Mouse (Mus musculus) cerebellum, postnatal 4 days (tissue): ENCODE results near the gene Isoc2a.
A peak's percentile ranks its signal among the peaks of the same experiment; 100 is the strongest.
"Not testable (repeated sequence)": the region's sequence is repeated elsewhere in the genome, so short reads cannot be mapped to it uniquely, and the experiment has no call there.

Source experiments
- DNase-seq, 2 experiments: peaks; one replicate each; pipeline ENCODE4 v3.0.0; 2022; ENCODE audit warnings: low spot score in 2 of 2, mixed read lengths in 1 of 2

Gene Isoc2a

DNA sequence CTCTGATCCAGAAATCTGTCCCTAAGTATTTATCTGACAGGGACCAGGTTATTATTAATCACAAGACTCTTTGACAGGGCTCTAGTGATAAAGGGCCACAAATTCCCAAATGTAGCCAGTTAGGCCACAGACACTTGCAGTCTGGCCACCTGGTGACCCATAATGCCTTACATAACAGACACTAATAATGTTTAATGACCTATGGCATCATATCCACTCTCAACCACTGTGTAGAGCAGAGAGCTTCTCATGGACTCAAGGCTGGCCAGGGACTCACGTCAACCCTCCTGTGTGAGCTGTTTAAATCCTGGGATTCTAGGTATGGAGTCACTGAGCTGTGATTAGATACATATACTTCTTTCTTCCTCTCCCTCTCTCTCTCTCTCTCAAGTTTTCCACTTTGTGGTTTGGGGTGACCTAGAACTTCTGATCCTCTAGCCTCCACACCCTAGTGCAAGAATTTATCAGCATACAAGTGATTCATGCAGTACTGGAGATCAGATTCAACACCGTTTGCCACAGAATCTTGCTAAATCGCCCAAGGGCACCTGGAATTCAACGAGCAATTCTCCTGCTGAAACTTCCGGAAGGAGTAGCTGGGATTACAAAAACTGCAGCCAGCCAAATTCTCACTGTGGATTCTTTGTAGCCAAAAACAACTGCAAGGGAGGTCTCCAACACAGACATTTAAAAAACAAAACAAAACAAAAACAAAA, 12.7 kb upstream of the Isoc2a start:
- DNase-seq: no peak

DNA sequence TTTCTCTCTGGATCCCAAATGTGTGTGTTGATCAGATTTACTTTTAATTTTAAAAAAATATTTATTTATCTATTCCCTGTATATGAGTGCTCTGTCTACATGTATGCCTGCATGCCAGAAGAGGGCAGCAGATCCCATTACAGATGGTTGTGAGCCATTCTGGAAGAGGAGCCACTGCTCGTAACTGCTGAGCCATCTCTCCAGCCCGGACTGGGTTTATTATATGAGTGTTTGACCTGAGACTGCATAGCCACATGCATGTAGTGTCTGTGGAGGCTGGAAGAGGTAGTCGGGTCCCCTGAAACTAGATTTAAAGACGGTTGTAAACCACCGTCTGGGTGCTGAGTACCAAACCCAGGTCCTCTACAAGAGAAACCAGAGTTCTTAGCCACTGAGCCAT, 11.9 kb upstream of the Isoc2a start:
- peak in 1 of 2 experiments; percentile 41 for DNase-seq

DNA sequence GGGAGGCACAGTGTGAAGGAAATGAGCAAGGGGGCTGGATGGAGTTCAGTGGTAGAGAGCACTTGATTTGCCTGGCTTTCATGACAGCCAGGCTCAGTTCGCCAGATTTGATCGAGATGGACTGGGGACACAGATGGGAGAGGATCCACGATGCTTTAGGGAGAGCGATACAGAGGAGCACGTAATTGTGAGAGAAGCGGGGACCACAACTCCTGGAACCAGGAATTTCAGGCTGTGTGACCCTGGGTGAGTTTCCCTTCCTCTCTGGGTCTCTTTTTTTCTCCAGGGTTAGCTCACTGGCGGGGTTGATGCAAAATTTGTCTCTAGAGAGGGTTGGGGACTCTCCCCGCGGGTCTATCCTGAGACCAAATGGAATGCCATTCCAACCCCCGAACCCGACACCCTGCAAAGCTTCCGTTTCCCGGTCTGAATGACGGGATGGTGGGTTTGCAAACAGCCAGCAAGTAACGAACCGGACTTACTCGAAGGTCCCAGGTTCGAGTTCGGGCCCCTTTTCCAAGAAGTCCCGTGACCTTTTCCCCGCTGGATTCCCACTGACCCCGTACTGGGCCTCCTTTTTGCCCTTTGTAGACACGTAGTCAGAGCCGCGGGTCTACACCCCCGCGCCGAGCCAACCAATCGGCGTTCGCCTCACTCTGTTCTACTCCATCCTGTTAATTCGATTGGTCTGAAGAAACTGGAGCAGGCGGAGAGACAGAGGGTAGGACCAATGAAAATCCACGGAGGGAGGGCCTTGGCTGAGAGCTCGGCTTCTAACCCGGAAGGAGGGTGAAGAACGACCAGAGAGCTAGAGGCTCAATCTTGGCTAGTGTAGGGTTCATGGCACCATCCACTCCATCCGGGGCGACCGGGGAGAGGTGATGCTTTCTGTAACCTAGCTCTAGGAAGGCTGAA, 11.1 kb upstream of the Isoc2a start:
- DNase-seq: peak; percentile 89 to 96

DNA sequence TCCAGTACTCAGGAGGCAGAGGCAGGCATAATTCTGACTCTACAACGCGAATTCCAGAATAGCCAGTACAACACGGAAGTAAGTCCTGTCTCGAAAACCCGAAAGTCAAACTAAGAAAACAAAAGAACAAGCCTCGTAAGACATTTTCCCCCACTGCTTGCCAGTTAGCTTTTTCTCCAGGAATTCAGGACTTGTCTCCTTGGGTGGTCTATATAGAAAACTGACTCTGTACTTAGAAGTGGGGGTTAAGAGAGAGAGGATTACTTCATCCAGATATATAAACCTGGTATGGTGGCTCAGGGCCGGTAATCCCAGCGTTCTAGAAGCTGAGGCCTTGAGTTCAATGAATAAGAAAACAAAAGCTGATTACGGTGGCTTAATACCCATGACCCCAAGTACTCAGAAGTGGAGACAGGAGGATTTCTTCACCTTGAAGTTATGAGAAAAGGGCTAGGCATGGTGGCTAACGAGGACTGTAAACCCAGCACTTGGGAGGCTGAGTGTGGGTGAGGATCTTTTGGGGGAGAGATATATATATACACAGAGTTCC, 10.2 kb upstream of the Isoc2a start:
- no peak for DNase-seq

DNA sequence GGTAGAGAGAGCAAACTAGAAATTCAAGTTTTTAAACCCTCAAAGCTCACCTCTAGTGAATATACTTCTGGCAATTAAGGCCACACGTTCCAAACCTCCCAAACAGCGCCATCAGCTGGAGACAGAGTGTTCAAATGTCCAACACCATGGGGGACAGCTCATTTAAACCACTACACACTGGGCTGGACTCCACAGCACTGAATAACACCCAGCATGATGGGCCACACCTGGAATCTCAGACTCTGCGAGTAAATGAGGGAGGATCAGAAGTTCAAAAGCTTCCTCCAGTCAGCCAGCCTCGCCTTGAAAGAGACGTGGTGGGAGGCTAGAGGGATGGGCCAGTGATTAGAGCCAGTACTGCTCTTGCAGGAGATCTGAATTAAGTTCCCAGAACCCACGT, 6.8 kb upstream of the Isoc2a start, which contains the start of gene Isoc2b:
Isoc2b (minus strand) TSS at position 126 of the 400 bp plus-strand sequence.
- DNase-seq: no peak

DNA sequence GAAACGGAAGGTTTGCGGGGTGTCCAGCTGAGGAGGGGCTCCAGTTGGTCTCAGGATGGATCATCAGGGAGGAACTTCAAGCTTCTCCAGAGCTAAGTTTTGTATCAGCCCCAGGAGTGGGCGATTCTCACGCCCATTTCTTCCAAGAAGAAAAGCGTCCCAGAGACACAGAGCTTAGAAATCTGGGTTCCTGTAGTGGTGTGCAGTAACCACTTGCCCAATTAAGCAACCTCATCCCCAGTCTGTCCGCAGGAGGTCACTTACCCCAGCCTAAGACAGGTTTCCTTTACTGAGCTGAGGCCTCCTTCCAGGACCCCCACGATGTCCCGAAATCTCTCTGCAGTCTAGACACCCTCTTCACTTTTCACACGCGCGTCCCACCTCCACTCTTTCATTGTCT, 273 bp downstream of the Isoc2a start:
- DNase-seq: no peak

DNA sequence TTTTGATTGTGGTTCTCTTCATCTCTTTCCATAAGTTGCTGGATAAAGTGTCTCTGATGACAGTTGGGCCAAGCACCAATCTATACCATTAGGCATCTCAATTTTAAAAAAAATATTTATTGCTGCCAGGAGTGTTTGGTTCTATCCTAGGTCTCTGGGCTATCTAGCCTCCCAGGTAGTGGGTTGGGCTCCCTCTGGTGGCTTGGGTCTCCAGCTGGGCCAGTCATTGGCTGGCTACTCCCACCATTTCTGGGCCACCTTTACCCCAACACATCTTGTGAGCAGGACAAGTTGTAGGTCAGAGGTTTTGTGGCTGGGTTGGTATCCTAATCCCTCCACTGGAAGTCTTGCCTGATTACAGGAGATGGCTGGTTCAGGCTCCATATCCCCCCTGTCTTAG, 1.2 kb downstream of the Isoc2a start:
- DNase-seq: no peak

DNA sequence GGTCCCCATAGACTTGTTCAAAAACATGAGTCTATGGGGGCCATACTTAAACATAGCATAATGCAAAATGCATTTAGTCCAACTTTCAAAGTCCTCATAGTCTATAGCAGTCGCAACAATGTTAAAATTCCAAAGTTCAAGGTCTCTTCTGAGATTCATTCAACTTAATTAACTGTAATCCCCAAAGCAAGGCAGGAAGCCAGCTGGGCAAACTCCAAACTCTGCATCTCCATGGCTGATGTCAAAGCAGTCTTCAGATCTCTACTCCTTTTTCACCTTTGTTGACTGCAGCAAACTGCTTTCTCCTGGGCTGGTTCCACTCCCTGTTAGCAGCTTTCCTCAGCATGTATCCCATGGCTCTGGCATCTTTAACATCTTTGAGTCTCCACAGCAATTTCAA, 2.1 kb downstream of the Isoc2a start:
- not testable (repeated sequence) for DNase-seq

DNA sequence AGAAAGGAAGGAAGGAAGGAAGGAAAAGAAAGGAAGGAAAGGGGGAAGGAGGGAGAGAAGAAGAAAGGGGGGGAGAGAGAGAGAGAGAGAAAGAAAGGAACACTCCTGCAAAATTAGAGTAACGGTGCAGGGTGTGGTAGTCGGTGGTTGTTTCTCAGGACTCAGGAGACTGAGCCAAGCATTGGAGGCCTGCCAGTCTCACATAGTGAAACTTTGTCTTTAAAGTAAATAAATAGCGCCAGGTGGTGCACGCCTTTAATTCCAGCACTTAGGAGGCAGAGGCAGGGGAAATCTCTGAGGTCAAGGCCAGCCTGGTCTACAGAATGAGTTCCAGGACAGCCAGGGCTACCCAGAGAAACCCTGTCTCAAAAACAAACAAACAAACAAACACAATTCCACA, 9.7 kb downstream of the Isoc2a start:
- DNase-seq: no peak

DNA sequence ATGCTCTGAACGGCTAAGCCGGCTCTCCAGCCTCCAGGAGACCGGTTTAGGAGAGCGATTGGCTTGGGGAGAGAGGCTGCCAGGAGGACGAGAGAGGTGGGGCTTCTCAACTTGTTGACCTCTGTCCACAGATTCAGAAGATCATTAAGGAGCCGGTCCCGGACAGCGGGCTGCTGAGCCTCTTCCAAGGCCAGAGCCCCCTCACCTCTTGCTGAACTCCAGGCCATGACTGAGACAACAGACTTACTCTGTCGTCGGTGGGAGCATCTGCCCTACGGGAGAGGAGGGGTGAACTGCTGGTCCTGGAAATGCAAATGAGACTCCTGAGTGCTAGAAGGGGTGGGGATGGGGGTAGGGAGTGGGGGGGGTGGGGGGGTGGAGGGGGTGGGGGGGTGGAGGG, 18.2 kb downstream of the Isoc2a start:
- DNase-seq: no peak

DNA sequence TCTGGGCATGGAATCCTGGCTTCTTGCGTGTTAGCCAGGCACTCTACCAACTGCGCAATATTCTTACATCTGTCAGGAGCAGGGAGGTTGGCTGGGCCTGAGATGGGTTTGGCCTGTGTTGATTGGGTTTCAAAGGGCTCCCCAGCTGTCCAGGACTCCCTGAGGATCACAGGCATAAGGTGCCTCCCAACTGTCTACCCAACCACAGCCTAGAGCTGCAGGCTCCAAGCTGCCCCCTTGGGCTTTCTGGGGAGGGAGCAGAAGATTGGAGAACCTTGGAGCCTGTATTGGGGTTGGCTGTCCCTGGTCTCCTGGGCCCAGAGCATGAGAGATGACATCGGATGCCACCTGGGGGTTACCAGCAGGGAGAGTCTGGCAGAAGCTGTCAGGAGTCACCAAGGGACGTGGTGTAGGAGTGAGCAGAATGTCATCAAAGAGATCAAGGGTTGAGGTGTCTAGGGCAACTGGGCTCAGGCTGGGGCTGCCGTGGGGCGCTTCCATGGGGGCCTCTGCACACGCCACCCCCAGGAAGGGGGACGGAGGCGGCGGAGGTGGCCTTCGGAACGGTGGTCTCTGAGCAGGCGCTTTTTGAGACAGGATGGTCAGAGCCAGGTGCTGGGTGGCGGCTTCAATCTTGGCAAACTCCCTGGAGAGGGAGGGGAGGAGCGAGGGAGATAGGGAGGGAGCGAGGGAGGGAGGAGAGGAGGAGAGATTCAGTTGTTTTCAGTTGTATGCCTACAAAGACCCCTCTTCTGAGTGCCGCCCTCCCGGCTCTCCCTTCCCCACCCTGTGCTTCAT, 22.1 kb downstream of the Isoc2a start:
- DNase-seq: no peak

DNA sequence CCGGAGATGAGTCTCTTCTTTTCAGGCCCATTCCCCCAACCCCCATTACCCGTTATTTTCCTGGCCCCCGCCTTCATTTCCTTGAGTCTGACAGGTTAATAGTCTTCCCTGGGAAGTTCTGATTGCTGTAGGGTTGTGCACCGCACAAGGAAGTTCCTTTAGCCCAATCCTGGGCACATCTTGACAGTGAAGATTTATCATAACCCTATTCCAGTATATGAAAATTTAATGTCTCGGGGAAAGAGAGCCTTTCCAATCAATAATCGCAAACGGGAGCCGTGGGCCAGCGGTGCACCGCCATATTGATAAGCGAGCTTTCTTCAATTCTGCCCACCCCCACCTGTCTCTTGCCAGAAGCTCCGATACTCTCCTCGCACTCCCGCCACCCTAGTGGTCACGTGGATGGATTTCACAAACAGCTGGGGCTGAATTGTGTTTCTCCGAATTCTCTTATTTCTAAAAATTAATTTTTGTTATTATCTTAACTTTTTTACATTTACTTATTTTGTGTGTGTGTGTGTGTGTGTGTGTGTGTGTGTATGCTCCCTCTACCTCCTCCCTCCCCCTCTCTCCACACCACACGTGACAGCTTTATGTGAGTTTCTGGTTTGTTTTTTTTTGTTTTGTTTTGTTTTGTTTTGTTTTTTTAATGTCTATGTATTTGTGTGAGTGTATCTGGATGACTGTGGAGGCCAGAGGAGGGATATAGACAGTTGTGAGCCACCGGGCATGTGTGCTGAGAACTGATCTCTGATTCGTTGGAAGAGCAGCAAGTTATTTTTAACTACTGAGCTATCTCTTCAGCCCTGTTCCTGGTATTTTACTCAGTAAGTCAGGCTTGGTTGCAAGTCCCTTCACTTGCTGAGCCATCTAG, 22.9 kb downstream of the Isoc2a start:
- no peak for DNase-seq

DNA sequence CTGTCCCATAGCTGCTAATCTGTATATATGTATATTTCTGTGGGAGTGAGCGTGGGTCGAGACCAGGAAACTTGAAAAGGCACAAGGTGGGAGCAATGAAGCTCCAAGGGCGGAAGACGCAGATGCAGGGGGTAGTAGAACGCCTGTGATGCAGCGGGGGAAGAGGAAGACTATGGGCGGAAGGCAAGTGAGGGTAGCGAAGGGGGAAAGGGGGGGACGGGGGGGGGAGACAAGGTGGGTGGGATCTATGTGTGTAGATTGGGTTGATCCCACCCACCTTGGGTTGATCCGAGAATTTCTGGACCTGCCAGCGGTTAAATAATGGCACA, 23.5 kb downstream of the Isoc2a start:
- DNase-seq: no peak

DNA sequence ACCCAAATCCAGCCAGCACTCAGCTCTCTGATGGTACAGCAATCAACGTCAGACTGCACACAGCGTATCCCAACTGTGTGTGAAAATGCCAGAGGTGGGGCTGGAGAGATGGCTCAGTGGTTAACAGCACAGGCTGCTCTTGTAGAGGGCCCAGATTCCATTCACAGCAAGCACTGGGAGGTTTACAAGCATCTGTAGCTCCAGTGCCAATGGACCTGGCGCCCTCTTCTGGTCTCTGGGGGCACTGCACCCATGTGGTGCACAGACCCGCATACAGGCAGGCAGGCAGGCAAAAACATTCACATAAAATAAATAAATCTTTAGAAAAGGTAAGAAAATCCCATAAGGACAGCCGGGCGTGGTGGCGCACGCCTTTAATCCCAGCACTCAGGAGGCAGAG, 24.2 kb downstream of the Isoc2a start:
- DNase-seq: peak in 1 of 2 experiments; percentile 49

DNA sequence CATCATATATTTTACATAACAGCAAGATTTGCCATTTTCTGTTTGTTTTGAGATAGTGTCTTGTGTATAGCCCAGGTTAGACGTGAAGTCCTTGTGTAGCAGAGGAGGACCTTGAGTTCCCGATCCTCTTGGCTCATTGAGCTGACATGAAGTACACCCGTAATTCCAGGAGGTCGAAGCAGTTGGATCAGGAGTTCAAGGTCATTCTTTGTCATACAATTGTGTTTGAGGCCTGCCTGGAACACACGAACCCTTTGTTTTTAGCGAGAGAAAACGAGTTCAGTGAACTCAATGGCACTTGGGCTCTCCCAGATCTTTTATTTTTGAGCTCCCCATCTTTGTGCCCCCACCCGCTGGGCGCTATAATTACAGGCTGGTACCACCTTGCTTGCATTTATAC, 25.5 kb downstream of the Isoc2a start:
- DNase-seq: no peak

DNA sequence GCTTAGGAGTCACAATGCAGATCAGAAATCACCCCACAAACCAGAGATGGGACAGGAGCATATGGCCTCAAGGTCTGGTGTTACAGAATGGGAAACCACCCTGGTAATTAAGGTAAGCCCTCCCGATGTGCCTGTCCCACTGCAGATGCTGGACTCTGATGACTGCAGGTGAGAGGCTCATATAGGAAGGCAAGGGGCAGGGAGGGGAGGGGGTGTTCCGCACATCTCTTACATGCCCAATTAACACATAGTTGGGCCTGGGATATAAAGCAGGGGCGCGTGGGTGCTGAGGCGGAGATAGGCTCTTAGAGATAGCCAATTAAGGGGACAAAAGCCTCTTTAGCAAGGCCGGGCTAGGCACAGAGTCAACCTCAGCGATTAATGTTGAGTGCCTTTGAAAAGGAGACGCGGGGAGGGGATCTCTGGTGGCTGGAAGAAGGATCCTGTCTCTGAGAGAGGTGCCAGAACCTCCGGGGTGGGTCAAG, 29.6 kb downstream of the Isoc2a start, which contains the start of gene Gm36210:
Gm36210 (minus strand) TSS at position 51 of the 485 bp plus-strand sequence.
- DNase-seq: no peak

DNA sequence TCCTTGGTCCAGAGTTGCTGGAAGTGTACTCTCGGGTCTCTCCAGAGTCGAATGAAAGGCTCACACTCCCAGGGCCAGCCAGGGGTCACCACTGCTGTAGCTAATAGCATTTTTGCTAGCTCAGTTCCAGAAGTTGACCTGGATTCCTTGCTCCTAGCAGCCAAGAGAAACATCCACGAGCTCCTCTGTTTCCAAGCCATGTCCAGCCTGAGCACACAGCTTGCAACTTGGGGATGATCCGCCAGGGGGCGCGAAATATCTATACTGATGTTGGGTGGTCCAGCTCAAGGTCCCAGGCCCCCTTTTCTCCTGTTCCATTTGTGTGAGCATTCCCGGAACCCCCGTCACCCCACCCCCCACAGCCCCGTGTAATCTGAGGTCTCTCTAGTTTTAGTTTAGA, 34.6 kb downstream of the Isoc2a start:
- peak; percentile 57 to 83 for DNase-seq

DNA sequence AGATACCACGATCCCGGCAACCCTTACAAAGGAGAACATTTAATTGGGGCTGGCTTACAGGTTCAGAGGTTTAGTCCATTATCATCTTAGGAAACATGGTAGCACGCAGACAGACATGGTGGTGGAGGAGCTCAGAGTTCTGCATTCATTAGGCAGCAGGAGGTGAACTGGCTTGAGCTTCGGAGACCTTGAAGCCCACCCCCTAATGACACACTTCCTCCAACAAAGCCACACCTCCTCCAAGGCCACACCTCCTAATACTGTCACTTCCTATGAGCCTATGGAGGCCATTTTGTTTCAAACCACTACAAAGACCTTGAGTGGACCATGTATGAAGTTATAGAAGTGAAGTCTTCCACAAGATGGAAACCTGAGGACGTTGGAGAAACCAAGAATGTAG, 35.3 kb downstream of the Isoc2a start:
- DNase-seq: no peak

DNA sequence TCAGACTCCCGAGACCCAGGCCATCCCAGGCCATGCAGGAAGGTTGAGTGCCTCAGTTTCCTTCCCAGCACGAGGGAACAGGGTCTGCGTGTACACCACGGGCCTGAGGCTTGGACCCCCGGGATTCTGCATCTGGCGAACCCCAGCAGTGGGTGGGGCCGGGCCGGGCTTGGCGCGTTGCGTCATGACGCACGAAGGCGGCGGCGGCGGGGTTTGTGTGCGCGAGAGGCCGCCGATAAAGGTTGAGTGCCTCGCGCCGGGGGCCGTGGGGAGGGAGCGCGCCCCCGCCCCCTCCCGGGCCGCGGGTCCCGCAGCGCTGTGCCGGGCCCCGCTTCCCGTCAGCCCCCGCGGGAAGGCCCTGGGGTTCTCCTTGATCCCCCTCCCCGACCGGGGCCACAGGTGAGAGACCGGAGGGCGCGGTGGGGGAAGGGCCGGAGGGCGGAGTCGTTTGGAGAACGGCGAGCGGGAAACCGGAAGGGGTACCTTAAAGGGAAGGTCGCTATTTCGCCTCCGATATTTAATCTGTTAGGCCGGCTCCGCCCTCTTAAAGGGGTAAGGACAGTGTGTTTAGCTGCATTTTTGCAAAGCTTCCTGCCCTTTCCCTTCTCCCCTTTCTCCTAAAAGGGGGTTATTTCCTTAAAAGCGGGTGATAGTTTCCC, 38.2 kb downstream of the Isoc2a start, which contains the start of gene Zfp628:
Zfp628 (plus strand) TSS at position 211 of the 659 bp plus-strand sequence.
- DNase-seq: peak; percentile 90 to 94
